Mouse (Mus musculus) gastrocnemius, postnatal 25 days (tissue): ENCODE data around the gene Crlf1. TPM values are rescaled to one million over a fixed set of nuclear protein-coding genes. Genes with fewer than 3 reads are reported as not detected.

Source experiments
- DNase-seq: peaks from one replicate; pipeline ENCODE4 v3.0.0; 2022
- total RNA-seq, 2 experiments: library from RNA; stranded (reverse); gene quantifications; 1 replicate in 1 of 2; 2 replicates in 1 of 2; pipeline ENCODE4 v1.2.3; 2021

The Crlf1 gene
- total RNA-seq, 2 experiments from 2014 or later: 1.7 to 3.8 TPM

GRCm38 (mm10) chr8:70551558-70552161 is 58.7 kb downstream of the Crlf1 start:
- no peak for DNase-seq

DNA sequence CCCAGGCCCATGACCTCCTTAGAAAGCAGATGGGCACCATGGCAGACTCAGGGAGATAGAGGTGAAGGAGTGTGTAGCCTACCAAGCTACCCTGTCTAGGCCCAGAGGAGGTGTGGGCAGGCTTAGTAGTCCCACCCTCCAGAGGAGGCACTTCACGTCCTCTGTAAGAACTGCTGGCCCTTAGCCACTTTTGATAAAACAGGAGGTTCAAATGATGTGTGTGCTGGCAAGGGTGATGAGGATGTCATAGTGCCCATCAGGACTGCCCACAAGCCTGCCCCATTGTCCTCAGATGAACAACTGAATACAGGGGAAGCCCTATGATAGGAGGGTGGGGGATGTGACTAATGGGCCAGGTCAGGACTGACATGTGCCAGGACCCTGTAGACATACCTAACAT is 59.9 kb downstream of the Crlf1 start:
- no peak for DNase-seq

Other genes starting within 250 kb of the Crlf1 start
- gene Homer3, start 210.3 kb upstream of the Crlf1 start, total RNA-seq: 1 to 10 TPM; 3.0 to 4.7 TPM
- gene Ddx49, start 190.7 kb upstream of the Crlf1 start, total RNA-seq: 10 to 100 TPM; 26.9 to 30.7 TPM
- gene Cope, start 190.6 kb upstream of the Crlf1 start, total RNA-seq: 100 to 1,000 TPM; 113 to 119 TPM
- 10 to 100 TPM; 13.8 to 15.8 TPM for gene Cers1, start 177.4 kb upstream of the Crlf1 start, total RNA-seq
- 1 to 10 TPM in 1 of 2 experiments, under 1 TPM in 1; 0.72 to 2.5 TPM for gene Gdf1, start 163.3 kb upstream of the Crlf1 start, total RNA-seq
- 10 to 100 TPM; 28.9 to 29.5 TPM for gene Upf1, start 139.9 kb upstream of the Crlf1 start, total RNA-seq
- gene Comp, start 119.6 kb upstream of the Crlf1 start, total RNA-seq: 10 to 100 TPM in 1 of 2 experiments, 1 to 10 TPM in 1; 5.9 to 14.7 TPM
- gene Crtc1, start 53.6 kb upstream of the Crlf1 start, total RNA-seq: 1 to 10 TPM; 6.1 to 6.4 TPM
- gene Klhl26, start 16.2 kb upstream of the Crlf1 start, total RNA-seq: 1 to 10 TPM; 4.9 to 6.1 TPM
- not detected for gene Tmem59l, start 5.8 kb upstream of the Crlf1 start, total RNA-seq
- 100 to 1,000 TPM; 112 to 120 TPM for gene Rex1bd, start 13.6 kb downstream of the Crlf1 start, total RNA-seq
- gene Uba52, start 17.6 kb downstream of the Crlf1 start, total RNA-seq: 100 to 1,000 TPM; 785 to 797 TPM
- 100 to 1,000 TPM; 100 to 104 TPM for gene Fkbp8, start 34.6 kb downstream of the Crlf1 start, total RNA-seq
- gene Kxd1, start 34.8 kb downstream of the Crlf1 start, total RNA-seq: 10 to 100 TPM; 70.9 to 71.9 TPM
- gene Ell, start 46.3 kb downstream of the Crlf1 start, total RNA-seq: 10 to 100 TPM in 1 of 2 experiments, 1 to 10 TPM in 1; 8.1 to 19.3 TPM
- gene Isyna1, start 101.2 kb downstream of the Crlf1 start, total RNA-seq: 10 to 100 TPM in 1 of 2 experiments, 1 to 10 TPM in 1; 4.7 to 10.3 TPM
- gene Ssbp4, start 115.7 kb downstream of the Crlf1 start, total RNA-seq: 10 to 100 TPM; 15.4 to 20.0 TPM
- gene Lrrc25, start 123.0 kb downstream of the Crlf1 start, total RNA-seq: under 1 TPM; 0.54 to 0.56 TPM
- under 1 TPM in 1 of 2 experiments, not detected in 1; 0.33 TPM for gene Gdf15, start 139.3 kb downstream of the Crlf1 start, total RNA-seq
- gene Pgpep1, start 167.2 kb downstream of the Crlf1 start, total RNA-seq: 10 to 100 TPM; 18.6 to 22.6 TPM
- 10 to 100 TPM; 57.7 to 66.0 TPM for gene Lsm4, start 180.1 kb downstream of the Crlf1 start, total RNA-seq
- gene Jund, start 205.8 kb downstream of the Crlf1 start, total RNA-seq: 10 to 100 TPM; 54.5 to 68.6 TPM
- gene Iqcn, start 210.3 kb downstream of the Crlf1 start, total RNA-seq: not detected
- not detected for gene Gm3336, start 225.4 kb downstream of the Crlf1 start, total RNA-seq
- gene Pde4c, start 230.6 kb downstream of the Crlf1 start, total RNA-seq: 1 to 10 TPM; 1.6 to 2.3 TPM